Mouse (Mus musculus): ENCODE measurements around the gene Dusp6.
"Not testable (repeated sequence)": the region's sequence is repeated elsewhere in the genome, so short reads cannot be mapped to it uniquely, and the experiment has no call there.

Gene Dusp6

DNA sequence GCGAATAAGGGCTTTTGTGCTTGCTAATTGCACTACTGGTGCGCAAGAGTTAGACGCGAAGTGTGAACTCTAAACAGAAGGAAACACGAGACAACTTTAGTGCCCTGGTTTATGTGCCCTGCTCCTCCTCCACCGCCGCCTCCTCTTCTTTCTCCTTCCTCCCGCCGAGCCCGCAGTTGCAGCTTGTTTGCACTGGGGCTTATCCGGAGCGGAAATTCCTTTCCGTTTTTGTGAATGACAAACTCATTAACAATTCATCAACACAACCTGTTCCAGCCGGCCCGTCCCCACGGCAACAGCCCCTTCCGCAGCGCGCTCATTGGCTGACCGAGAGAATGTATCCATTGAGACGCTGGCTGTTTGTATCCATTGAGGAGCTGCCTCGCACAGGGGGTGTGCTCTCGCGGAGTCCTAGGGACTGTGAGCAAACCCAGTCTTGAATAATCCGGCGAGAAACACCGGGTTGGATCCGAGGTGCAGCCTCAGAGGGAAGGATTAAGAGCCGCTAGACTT lies at the start of gene Dusp6:
TSS of gene Dusp6 (plus strand) at position 365 of the 513 bp plus-strand sequence.
- DNase-seq = peak; percentile 90 to 91

DNA sequence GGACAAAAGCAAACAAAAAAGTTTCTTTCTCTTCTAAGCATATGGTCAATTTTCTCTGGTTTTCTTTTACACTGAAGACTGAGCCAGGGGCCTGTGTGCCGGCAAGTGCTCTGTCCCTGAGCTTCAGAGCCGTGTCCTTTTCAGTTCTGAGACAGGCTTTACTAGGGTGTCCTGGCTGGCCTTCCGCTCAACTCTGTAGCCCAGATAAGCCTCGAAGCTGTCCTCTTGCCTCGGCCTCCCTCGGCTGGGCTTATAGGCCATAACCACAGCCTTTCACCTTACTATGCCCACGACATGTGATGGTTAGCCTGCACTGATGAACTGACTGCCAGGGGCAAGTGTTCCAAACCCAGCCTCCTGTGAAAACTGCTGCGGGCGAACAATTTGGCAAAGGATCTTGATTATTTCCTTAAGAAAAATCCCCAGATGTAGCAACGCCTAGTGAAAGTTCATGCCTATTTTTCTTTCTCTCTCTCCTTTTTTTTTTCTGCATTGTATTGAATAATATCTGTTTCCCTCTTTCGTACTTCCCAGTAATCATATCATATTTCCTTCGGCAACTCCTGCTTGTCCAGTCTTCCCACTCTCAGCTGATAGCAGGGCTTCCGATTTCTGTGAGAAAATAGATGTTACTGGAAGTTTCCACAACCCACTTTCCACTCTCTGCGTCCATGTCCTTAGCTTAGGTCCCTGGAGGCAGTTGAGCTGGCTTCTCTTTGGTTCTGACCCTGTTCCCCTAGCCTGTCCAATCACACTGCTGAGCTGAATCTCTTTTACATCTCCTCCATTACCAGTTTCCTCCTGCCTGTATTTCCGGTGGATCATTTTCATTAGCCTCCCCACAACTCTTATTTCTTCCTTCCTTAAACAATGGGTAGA lies 48.4 kb upstream of the Dusp6 start:
- DNase-seq = no peak

DNA sequence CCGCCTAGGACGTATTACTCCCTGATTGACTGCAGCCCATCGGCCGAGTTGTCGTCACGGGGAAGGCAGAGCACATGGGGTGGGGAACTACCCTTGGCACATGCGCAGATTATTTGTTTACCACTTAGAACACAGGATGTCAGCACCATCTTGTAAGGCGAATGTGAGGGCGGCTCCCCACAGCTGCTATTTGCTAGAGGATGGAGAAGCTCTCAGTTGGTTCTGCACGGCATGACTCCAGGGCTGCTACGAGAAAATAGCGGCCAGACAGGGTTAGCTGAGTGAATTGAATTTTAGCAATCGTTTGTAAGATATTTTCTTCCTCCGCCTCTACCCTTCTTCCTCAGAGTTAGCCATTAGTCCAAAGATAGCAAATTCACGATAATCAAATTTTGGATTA lies 46.5 kb upstream of the Dusp6 start:
- not testable (repeated sequence) for DNase-seq

DNA sequence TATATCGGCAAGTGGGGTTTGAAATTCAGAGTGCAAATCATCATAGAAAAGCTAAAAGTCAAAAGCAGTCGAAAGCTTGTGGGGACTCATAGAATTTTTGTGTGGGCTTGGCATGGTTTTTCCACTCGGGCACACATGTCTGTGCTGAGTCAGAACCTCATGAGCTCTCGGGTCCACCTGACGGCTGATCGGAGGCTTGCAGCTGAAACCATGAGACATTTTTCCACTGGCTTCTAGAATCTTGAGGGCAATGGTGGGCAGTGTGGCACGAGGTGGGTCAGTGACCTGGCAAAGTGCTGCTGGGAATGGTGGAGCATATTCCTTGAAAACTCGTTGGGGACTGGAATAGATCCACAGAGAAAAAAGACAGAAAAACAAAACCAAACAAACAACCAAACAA lies 41.5 kb upstream of the Dusp6 start:
- DNase-seq = no peak

DNA sequence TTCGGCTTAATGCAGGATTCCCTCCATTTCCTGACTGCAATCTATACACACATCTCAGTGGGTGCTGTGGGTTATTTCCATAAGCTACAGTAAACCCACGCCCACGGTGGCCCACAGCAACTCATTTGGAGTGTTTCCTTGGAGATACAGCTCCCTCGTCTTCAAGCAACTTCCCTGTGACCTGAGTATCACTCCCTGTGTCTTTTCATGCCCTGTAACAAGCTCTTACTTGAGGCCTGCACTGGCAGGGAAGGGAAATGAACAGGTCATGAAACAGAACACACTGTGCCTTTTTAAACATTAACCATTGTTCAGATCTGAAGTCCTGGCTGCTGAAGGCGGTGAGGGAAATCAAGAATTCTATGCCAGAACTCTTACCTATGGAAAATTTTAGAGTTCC lies 40.3 kb upstream of the Dusp6 start:
- DNase-seq = no peak

DNA sequence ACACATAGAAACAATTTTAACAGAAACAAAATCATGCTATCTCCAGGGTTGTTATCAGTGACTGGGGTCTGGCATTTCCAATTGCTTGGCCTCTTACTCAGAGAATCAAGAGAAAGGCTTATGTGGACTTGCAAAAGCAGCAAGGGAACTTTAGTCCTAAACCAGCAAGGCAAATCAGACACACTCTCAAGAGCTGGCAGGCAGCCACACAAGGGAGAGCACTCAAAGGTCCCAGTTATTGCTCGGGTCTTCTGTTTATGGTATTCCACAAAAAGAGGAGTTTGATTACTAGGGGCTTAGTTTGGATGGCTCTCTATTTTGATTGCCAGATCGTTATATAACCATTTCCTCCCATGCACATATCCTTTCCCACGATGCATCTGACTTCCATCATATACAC lies 38.8 kb upstream of the Dusp6 start:
- no peak for DNase-seq

DNA sequence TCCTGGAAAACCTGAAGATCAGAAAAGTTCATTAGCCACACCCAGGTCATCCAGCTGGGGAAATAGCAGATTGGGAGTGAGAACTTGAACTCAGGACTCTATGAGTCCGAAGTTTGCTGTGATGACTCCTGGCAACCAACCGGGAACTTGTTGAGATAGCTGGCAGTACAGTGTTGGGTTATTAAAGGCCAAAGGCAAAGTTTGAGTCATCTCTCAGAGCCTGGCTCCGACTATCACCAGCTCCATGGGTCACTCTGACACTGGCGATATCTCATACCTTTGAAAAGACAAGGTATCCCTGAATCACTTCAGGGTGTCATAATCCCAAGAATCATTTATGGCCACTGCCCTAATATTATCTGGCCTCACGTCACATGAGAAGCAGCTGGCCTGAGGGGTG lies 36.2 kb upstream of the Dusp6 start:
- no peak for DNase-seq

DNA sequence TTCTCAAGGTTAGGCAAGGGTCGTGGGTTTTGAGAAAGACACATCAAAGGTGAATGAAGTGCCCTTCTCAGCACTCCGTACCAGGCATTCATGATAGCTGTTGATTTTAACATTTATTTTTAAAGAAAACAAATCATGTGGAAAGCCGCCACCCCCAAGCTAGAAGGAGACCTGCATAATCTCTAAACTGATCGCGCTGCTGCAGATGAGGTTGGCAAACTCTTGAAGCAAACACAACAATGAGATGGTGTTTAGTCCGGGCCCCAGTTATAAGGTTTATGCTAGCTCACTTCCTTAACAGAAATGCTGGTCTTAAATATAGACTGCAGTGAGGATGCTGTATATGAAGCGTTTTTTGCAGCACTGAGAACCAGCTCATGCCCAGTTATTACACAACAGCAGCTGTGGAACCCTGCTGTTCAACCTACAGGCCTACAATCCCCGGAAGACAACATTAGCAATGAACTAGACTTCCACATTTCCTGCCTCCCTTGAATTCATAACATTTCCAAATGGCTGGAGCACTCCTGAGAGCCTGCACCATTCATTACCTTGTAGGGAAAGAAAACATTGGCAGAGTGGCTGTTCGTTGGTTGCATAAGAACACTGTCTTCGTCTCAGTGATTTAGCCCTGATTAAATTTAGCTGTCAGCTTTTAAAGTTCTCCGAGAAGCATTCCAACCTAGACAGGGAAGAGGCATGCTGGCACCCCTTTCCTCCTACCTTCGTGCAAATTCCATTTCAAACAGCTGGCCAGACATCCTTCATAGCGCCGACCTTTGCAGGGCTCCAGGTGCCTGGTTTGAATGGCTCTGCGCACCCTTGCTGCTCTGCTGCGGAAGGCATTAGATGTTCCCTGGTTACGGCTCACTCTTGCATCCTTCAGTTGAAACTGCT lies 34.8 kb upstream of the Dusp6 start:
- DNase-seq = no peak

DNA sequence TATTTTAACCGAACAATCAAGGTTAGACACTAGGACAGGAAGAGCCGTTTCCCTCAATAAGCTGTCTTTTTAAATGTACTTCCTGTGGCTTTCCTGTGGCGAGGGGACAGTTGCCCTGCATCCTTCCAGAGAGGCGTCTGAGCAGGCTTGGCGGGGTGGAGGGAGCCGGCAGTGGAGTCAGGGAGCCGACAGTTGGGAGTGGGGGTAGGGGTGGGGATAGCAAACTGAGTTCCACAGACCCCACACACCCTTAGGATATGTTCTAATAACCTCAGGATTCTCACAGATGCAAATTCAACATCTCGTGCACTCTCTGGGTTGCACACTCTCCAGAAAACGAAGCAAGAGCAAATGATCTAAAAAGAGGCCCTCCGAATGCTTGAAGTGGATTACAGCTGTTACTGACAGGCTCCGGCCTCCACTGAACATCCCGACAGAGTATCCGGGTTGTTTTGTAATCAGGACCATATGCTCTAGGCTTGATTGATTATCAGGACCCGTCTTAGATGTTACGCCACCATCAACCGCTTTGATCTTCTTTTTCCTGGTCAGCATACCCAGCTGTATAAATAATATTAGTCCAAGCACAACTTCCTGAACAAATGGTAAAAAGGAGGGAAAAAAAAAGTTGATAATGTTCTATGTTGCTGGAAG lies 33.9 kb upstream of the Dusp6 start:
- DNase-seq = no peak

DNA sequence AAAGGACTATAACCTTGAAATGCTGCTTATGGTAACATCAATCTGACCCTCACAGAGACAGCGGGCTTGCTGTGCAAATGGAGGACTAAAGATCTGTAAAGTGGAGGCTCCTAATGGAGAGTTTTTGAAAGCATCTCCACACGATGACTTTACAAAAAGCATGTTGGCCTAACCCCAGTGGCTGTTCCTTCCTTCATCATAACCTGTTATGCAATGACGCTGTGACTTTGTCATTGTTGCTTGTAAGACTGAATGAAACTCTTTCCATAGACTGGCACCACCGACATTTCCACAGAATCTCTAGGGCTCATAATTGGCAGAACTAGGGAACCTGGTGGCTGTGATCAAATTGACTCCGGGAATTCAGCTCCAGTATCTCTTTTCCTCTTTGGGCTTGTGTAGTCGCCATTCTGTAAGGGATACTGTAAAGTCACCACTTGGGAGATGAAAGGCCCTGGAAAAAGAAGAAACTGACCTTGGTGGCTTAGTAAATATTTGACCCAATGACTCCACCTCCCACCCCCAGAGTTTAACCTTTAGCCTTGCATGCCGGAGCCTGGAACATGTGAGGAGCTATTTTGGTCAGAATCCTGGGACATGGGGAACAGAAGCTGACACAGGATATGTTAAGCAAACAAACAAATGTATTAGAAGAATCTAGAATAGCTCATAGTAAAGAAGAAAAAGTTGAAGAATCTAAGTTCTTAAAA lies 30.4 kb upstream of the Dusp6 start:
- no peak for DNase-seq

DNA sequence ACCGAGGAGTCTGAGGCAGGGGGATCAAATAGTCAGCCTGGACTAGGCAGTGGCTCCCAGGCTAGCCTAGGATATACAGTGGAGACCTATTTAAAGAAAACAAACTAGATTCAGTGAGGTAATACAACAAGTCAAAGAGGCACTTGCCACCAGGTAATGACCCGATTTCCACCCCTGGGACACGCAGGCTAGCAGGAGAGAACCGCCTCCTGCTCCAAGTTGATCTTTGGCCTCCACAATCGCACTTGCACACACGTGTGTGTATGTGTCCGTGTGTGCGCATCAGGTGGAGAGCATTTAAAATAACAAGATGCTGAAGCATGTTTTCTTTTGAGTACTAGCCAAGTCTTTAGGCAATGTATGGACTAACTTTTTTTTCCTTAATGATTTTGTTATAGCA lies 28.7 kb upstream of the Dusp6 start:
- DNase-seq = no peak

DNA sequence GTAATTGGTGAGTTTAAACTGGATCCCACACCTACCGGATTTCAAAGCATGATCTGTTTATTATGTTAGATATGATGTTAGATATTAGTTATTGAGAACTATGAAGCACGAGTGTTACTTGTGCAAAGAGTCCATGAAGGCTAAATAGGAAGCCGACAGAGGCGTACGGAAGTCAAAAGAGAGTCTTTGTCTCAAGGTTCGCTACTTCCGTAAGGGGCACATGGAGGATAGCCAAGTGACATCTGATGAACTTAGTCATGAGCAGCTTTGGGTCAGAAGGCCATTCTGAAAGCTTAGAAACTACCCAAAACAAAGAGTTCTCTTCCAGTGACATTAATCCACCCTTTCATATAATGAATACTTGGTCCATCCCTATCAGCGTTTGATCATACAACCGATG lies 27.9 kb upstream of the Dusp6 start:
- DNase-seq = no peak

DNA sequence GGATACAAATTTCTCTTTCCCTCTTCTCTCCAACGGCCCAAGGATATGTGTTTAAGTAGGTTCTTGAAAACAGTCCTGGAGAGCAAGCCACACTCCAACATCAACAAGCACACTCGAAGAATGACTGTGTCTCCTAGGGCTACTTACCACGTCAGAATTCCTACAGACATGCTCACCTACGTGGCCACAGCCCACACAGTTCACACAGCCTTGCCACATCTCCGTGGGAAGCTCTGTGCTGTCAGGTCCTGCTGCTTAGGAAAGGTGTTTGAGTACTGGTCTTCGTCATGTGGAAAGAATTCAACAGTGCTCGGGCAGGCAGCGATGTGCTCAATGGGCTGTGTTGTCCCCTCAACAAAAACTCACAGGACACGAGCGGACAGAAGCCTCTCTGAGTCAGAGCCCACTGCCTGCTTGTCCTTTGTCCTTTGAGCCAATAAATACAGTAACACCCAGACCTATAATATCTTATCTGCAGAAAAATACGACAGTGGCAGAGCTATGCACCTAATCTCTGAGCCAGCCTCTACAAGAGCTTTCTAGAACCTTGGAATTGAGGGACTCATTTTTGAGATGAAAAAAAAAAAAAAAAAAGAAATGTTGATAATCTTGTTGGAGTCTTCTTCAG lies 25.7 kb upstream of the Dusp6 start:
- no peak for DNase-seq

DNA sequence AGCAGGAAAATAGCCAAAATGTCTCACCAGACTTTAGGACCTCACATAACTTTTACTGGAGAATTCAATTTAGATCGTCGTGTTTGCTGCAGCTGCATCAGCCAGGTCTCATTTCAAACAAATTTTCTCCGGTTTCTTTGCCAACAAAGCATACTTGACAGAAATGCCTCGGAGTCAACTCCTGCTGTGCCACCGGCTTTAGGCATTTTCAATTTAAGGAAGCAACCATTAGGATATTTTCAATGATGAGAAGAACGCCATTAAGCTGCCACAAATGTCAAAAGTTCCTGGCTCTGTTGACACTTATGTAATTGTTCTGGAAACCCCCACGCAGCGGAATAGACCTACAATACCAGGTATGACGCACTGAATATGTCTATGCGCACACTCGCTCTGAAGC lies 24.5 kb upstream of the Dusp6 start:
- DNase-seq = no peak

DNA sequence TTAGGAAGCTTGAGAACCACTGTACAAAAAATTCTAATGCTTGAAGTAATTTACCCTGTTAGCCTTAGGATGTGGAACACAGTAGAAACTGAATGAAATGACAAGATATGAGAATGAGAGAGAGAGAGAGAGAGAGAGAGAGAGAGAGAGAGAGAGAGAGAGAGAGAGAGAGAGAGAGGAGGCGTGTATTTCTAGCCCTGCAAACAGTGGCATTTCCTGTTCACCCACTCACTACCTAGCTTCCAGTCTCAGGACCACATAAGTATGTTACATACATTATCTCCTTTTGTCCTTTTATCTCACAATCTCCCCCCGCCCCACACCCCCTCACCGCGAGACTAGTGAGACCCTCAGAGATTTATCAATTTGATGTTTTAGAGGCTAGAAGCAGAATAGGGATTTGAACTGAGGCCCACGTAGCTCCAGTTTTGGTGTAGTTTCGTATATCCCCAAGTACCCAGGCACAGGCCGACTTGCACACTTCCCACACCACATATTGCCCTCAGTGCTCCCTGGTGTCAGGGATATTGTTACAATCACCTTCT lies 21.7 kb upstream of the Dusp6 start:
- DNase-seq = no peak

DNA sequence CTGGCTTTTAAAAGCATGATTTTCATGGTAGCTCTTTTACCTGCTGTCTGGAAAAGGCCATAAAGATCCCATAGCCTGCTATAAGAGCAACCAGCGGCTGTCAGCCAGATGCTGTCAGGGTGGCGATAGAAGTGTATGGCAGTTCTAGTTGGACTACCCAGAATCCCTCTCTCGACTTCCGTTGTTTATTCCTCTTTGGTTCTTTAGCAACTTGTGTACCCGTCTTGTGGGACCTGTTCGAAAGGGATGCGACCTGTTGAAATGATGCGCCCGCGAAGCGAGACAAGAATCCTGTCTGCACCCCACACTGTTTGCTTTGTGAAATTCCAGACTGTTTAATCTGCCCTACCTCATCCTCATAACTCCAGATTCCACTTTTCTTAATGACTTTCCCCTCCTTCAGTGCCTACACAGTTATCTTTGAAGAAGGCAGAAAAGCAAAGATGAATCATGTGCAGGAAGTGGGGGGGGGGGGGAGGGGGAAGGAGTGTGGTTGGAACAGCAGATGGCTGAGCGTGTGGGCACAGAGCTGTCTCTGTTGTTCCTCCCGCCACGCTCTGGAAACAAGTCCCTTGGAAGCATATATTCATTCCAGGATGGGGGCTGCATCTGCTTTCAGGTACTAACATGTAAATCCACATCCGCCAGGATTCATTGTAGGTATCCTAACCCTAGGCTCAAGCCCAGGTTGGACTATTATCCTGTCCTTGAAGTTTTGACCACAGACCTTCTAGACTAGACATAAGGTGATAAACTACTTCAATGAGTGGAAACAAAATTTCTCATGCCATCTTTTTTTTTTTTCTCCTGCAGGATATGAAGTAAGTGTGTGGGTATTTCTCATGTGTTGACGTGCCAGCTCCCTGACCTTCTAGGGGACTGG lies 21.0 kb upstream of the Dusp6 start:
- peak in 1 of 2 experiments; percentile 43 for DNase-seq

DNA sequence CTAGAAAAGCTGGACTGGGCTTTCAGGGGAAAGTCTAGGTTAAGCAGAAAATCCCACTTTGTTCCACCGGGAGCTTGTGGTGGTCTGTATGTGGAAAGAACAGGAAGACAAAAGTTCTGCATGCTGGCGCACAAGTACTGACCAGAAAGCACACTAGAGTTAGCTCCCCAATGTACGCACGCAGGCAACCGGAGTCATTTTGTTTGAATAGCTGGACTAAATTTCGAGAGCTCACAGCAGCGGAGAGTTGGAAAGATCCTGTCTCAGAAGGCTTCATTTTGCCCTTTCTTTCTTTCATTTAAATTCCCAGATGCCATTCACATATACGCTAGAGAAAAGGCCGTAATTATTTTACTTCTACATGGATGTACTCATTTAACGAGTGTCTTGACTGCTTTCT lies 20.3 kb upstream of the Dusp6 start:
- DNase-seq = no peak

DNA sequence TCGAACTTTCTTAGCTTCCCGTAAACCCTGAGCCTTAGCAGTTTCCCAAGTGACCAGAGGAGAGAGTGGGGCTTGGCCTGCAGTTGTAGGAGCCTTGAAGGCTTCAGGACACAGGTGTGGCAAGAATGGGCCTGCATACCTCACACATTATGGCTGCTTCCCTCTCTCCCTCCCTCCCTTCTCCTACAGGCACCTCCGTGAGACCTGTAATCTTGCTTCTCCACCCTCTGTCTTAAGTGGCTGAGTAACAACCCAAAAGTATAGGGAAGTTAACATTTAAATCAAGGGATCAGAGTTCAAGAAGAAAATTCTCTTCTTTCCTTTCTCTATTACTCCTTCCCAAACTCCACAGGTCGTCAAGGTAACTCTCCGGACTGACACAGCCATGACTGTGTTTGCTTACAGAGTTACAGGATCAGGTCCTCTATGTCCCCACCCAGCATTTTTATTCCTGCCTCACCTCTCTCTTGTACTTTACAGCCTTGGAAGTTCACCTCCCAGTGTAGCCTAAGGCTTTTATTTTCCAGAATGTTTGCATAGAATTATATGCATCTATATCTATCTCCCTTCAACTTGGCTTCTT lies 19.0 kb upstream of the Dusp6 start:
- DNase-seq = no peak

DNA sequence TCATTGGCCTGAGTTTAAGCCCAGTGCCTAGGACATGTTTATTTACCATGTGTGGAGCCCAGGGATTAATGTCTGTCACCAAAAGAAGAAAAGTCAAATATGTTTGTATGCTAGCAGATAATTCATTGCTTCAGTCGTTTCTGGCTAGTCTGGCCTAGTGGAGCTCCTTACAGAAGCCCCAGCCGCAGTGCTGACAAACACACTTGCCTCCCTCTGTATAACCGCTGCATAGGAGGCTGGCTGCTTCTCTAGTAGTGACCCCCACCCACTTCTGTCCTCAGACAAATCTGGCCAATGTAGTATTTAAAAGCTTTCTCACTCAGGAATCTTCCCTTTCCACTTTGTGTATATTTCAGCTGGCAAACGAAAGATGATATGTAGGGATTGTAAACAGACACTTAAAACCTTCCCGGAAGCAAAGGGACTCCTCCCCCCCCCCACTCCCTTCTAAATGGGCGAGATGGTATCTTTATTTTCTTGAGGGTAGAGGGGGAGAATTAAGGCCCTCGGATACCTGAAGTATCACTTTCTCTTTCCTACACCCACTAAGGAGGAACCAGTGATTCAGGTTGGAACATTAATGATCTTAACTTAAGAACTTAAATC lies 18.3 kb upstream of the Dusp6 start:
- DNase-seq = no peak

Measured in cerebellum, postnatal 14 days (tissue).